Mouse (Mus musculus) C2C12 (cell line): ENCODE measurements around the gene Ttc39b. TPM values are rescaled to one million over a fixed set of nuclear protein-coding genes. Genes with fewer than 3 reads are reported as not detected.

Experiments used
- H3K27me3 ChIP-seq: one replicate; pipeline ENCODE4 v1.6.1; 2011; ENCODE audit not compliant: control insufficient read depth, insufficient read depth, insufficient read length
- H3K36me3 ChIP-seq: one replicate; pipeline ENCODE4 v1.6.1; 2011; ENCODE audit not compliant: control insufficient read depth, insufficient read depth
- H3K4me3 ChIP-seq: one replicate; pipeline ENCODE4 v1.5.1; 2011; ENCODE audit warnings: mild to moderate bottlenecking, control low read depth; ENCODE audit not compliant: poor library complexity, insufficient read depth, severe bottlenecking
- H3K79me2 ChIP-seq: one replicate; pipeline ENCODE4 v1.6.1; 2011; ENCODE audit not compliant: control insufficient read depth, insufficient read depth
- H3K79me3 ChIP-seq: one replicate; pipeline ENCODE4 v1.6.1; 2011; ENCODE audit warnings: low read depth, control low read depth
- H3ac ChIP-seq: one replicate; pipeline ENCODE3; 2011; ENCODE audit warnings: low read depth; ENCODE audit not compliant: control insufficient read depth, insufficient read length
- CEBPB ChIP-seq: IDR thresholded peaks from one replicate; pipeline ENCODE4 v1.6.1; 2011; ENCODE audit warnings: low read depth, mild to moderate bottlenecking, control low read depth, moderate library complexity
- CTCF ChIP-seq: IDR thresholded peaks from one replicate; pipeline ENCODE4 v1.5.1; 2011; ENCODE audit not compliant: control insufficient read depth, insufficient read depth, insufficient read length
- FOSL1 ChIP-seq: IDR thresholded peaks from one replicate; pipeline ENCODE4 v1.8.0; 2011; ENCODE audit warnings: mild to moderate bottlenecking, low read length; ENCODE audit not compliant: poor library complexity, insufficient read depth, severe bottlenecking
- MAX ChIP-seq: IDR thresholded peaks from one replicate; pipeline ENCODE4 v1.6.1; 2011; ENCODE audit warnings: mild to moderate bottlenecking, control low read depth
- MYOD1 ChIP-seq: IDR thresholded peaks from one replicate; pipeline ENCODE4 v1.6.1; 2011; ENCODE audit warnings: low read depth; ENCODE audit not compliant: control insufficient read depth, insufficient read length
- MYOG ChIP-seq: IDR thresholded peaks from one replicate; pipeline ENCODE4 v1.6.1; 2011; ENCODE audit not compliant: control insufficient read depth, insufficient read length; ENCODE audit errors: extremely low read depth
- USF1 ChIP-seq: IDR thresholded peaks from one replicate; pipeline ENCODE4 v1.6.1; 2011; ENCODE audit warnings: low read depth, mild to moderate bottlenecking, control low read depth, moderate library complexity
- polyA plus RNA-seq: library from polyadenylated mRNA; unstranded; fragments of >200 nt; fragmentation: generic; extraction: Trizol; gene quantifications from one replicate; pipeline ENCODE4 v1.2.1, GENCODE M21; 2012; ENCODE audit warnings: missing spikeins

Gene Ttc39b
- polyA plus RNA-seq, 1 experiment: 23.6 TPM

GRCm38 (mm10) chr4:83273616-83274050 is 50.4 kb downstream of the Ttc39b start:
- Histone ChIP-seq H3K79me2 (peaks cover 82% of the 10 kb centered on the region), H3K36me3 (peaks cover 3% of the 10 kb centered on the region), H3K27me3 (no peaks in the 10 kb centered on the region), H3ac (no peak overlapping the region), H3K4me3 (no peak overlapping the region), H3K79me3 (peaks cover 25% of the 10 kb centered on the region)
- TF ChIP-seq CTCF (no peak), MYOG (no peak), MYOD1 (no peak), USF1 (no peak), FOSL1 (no peak), MAX (no peak), CEBPB (no peak)

GRCm38 (mm10) chr4:83272917-83273615 is 51.0 kb downstream of the Ttc39b start:
- Histone ChIP-seq H3ac (no peak overlapping the region), H3K79me2 (peaks cover 80% of the 10 kb centered on the region), H3K27me3 (no peaks in the 10 kb centered on the region), H3K36me3 (peaks cover 5% of the 10 kb centered on the region), H3K79me3 (peaks cover 23% of the 10 kb centered on the region), H3K4me3 (no peak overlapping the region)
- TF ChIP-seq CEBPB: no peak
- TF ChIP-seq USF1: no peak
- no peak for TF ChIP-seq MAX
- TF ChIP-seq MYOG: no peak
- no peak for TF ChIP-seq CTCF
- no peak for TF ChIP-seq MYOD1
- TF ChIP-seq FOSL1: no peak

- peaks cover 7% of the 10 kb centered on the region for H3K36me3 ChIP-seq
- no peak for TF ChIP-seq FOSL1
- no peak for TF ChIP-seq MYOG
- no peak for TF ChIP-seq CEBPB
- TF ChIP-seq MAX: no peak
- TF ChIP-seq USF1: no peak
- no peak for TF ChIP-seq CTCF
- TF ChIP-seq MYOD1: no peak
- H3K79me2 ChIP-seq: peaks cover 78% of the 10 kb centered on the region
- H3ac ChIP-seq: no peak overlapping the region
- H3K4me3 ChIP-seq: no peak overlapping the region
- H3K79me3 ChIP-seq: peaks cover 22% of the 10 kb centered on the region
- H3K27me3 ChIP-seq: no peaks in the 10 kb centered on the region
Measured at GRCm38 (mm10) chr4:83270481-83270880, 53.6 kb downstream of the Ttc39b start.

GRCm38 (mm10) chr4:83269614-83270013 is 54.4 kb downstream of the Ttc39b start:
- Histone ChIP-seq H3ac (no peak overlapping the region), H3K79me2 (peaks cover 69% of the 10 kb centered on the region), H3K79me3 (peaks cover 15% of the 10 kb centered on the region), H3K36me3 (peaks cover 7% of the 10 kb centered on the region), H3K4me3 (no peak overlapping the region), H3K27me3 (no peaks in the 10 kb centered on the region)
- TF ChIP-seq MYOD1 (no peak), FOSL1 (no peak), CEBPB (no peak), USF1 (no peak), MAX (no peak), CTCF (no peak), MYOG (no peak)

GRCm38 (mm10) chr4:83265926-83266692 is 57.9 kb downstream of the Ttc39b start:
- TF ChIP-seq CTCF: no peak
- TF ChIP-seq USF1: no peak
- no peak for TF ChIP-seq MAX
- TF ChIP-seq MYOD1: no peak
- TF ChIP-seq MYOG: no peak
- no peak for TF ChIP-seq FOSL1
- TF ChIP-seq CEBPB: no peak
- peaks cover 8% of the 10 kb centered on the region for H3K79me3 ChIP-seq

DNA sequence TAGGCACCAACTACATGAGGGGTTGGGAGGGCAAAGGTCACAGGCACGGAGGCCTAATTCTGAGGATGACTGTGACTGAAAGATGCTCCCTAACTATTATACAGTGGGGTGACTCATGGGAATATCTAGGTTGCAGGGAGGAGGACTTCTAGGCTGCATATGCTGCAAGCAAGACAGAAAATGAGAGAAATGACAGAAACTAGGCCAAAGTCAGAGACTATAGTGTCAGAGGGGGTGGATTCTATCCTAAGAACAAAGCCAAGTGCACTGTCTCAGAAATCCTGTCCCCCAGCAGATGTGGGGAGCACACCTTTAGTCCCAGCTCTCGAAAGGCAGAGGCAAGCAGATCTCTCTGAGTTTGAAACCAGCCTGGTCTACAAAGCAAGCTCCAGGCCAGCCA is 59.2 kb downstream of the Ttc39b start:
- H3K4me3 ChIP-seq: no peak overlapping the region
- peaks cover 6% of the 10 kb centered on the region for H3K79me3 ChIP-seq
- TF ChIP-seq USF1: no peak
- no peak for TF ChIP-seq MYOG
- peaks cover 39% of the 10 kb centered on the region for H3K36me3 ChIP-seq
- H3K27me3 ChIP-seq: no peaks in the 10 kb centered on the region
- H3K79me2 ChIP-seq: peaks cover 31% of the 10 kb centered on the region
- H3ac ChIP-seq: no peak overlapping the region

More at GRCm38 (mm10) chr4:83265926-83266692, 57.9 kb downstream of the Ttc39b start:
- H3K4me3 ChIP-seq: no peak overlapping the region
- H3K36me3 ChIP-seq: peaks cover 27% of the 10 kb centered on the region
- peaks cover 38% of the 10 kb centered on the region for H3K79me2 ChIP-seq
- no peak overlapping the region for H3ac ChIP-seq
- H3K27me3 ChIP-seq: no peaks in the 10 kb centered on the region
